Mouse (Mus musculus) C2C12 (cell line): ENCODE results near the gene Plau. TPM values are rescaled to one million over a fixed set of nuclear protein-coding genes. Genes with fewer than 3 reads are reported as not detected.

Experiments
- H3K27me3 ChIP-seq: one replicate; pipeline ENCODE4 v1.6.1; 2011; ENCODE audit not compliant: control insufficient read depth, insufficient read depth, insufficient read length
- H3K36me3 ChIP-seq: one replicate; pipeline ENCODE4 v1.6.1; 2011; ENCODE audit not compliant: control insufficient read depth, insufficient read depth
- H3K4me3 ChIP-seq: one replicate; pipeline ENCODE4 v1.5.1; 2011; ENCODE audit warnings: mild to moderate bottlenecking, control low read depth; ENCODE audit not compliant: poor library complexity, insufficient read depth, severe bottlenecking
- H3K79me2 ChIP-seq: one replicate; pipeline ENCODE4 v1.6.1; 2011; ENCODE audit not compliant: control insufficient read depth, insufficient read depth
- H3K79me3 ChIP-seq: one replicate; pipeline ENCODE4 v1.6.1; 2011; ENCODE audit warnings: low read depth, control low read depth
- H3ac ChIP-seq: one replicate; pipeline ENCODE3; 2011; ENCODE audit warnings: low read depth; ENCODE audit not compliant: control insufficient read depth, insufficient read length
- CEBPB ChIP-seq: IDR thresholded peaks from one replicate; pipeline ENCODE4 v1.6.1; 2011; ENCODE audit warnings: low read depth, mild to moderate bottlenecking, control low read depth, moderate library complexity
- CTCF ChIP-seq: IDR thresholded peaks from one replicate; pipeline ENCODE4 v1.5.1; 2011; ENCODE audit not compliant: control insufficient read depth, insufficient read depth, insufficient read length
- FOSL1 ChIP-seq: IDR thresholded peaks from one replicate; pipeline ENCODE4 v1.8.0; 2011; ENCODE audit warnings: mild to moderate bottlenecking, low read length; ENCODE audit not compliant: poor library complexity, insufficient read depth, severe bottlenecking
- MAX ChIP-seq: IDR thresholded peaks from one replicate; pipeline ENCODE4 v1.6.1; 2011; ENCODE audit warnings: mild to moderate bottlenecking, control low read depth
- MYOD1 ChIP-seq: IDR thresholded peaks from one replicate; pipeline ENCODE4 v1.6.1; 2011; ENCODE audit warnings: low read depth; ENCODE audit not compliant: control insufficient read depth, insufficient read length
- MYOG ChIP-seq: IDR thresholded peaks from one replicate; pipeline ENCODE4 v1.6.1; 2011; ENCODE audit not compliant: control insufficient read depth, insufficient read length; ENCODE audit errors: extremely low read depth
- USF1 ChIP-seq: IDR thresholded peaks from one replicate; pipeline ENCODE4 v1.6.1; 2011; ENCODE audit warnings: low read depth, mild to moderate bottlenecking, control low read depth, moderate library complexity
- polyA plus RNA-seq: library from polyadenylated mRNA; unstranded; fragments of >200 nt; fragmentation: generic; extraction: Trizol; gene quantifications from one replicate; pipeline ENCODE4 v1.2.1, GENCODE M21; 2012; ENCODE audit warnings: missing spikeins

Gene Plau
- polyA plus RNA-seq, 1 experiment = 106 TPM

- H3K79me2 ChIP-seq = peaks cover 20% of the 10 kb centered on the region
- H3K27me3 ChIP-seq = no peaks in the 10 kb centered on the region
- no peak overlapping the region for H3K4me3 ChIP-seq
- H3K79me3 ChIP-seq = peaks cover 14% of the 10 kb centered on the region
- peaks cover 6% of the 10 kb centered on the region for H3K36me3 ChIP-seq
- no peak for TF ChIP-seq MYOD1
- no peak for TF ChIP-seq MAX
- TF ChIP-seq USF1 = no peak
- TF ChIP-seq FOSL1 = no peak
- TF ChIP-seq CTCF = no peak
- no peak for TF ChIP-seq MYOG
- no peak for TF ChIP-seq CEBPB
- no peak overlapping the region for H3ac ChIP-seq
Measured at GRCm38 (mm10) chr14:20833525-20833924, 2.9 kb upstream of the Plau start.

GRCm38 (mm10) chr14:20834136-20834535 is 2.3 kb upstream of the Plau start:
- no peak overlapping the region for H3K4me3 ChIP-seq
- H3K79me2 ChIP-seq = peaks cover 26% of the 10 kb centered on the region
- peaks cover 15% of the 10 kb centered on the region for H3K79me3 ChIP-seq
- H3ac ChIP-seq = no peak overlapping the region
- H3K27me3 ChIP-seq = no peaks in the 10 kb centered on the region
- no peak for TF ChIP-seq MYOG
- peak; percentile 1 for TF ChIP-seq CEBPB
- TF ChIP-seq FOSL1 = no peak
- H3K36me3 ChIP-seq = peaks cover 12% of the 10 kb centered on the region

GRCm38 (mm10) chr14:20836905-20837376 is 481 bp downstream of the Plau start:
- H3K79me2 ChIP-seq = peaks cover 43% of the 10 kb centered on the region
- H3K27me3 ChIP-seq = no peaks in the 10 kb centered on the region
- peaks cover 15% of the 10 kb centered on the region for H3K79me3 ChIP-seq
- peaks cover 40% of the 10 kb centered on the region for H3K36me3 ChIP-seq
- TF ChIP-seq FOSL1 (no peak), MYOG (no peak), CEBPB (no peak), MAX (no peak), CTCF (no peak), MYOD1 (no peak), USF1 (no peak)
- peak overlapping the region; percentile 81 for H3ac ChIP-seq
- H3K4me3 ChIP-seq = peak overlapping the region; percentile 71

DNA sequence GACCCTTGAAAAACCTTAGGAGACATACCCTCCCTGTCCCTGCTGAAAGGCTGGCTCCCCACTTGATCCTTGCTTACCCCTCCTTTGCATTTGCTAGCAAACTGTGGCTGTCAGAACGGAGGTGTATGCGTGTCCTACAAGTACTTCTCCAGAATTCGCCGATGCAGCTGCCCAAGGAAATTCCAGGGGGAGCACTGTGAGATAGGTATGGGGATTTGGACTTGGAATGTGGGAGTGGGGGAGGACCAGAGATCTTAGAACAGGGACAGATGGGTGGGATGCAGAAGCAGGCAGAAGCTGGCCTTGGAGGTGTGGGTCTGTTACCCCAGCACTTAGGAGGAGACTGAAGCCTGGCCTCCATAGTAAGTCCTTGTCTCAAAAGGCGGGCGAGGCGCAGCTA is 1.2 kb downstream of the Plau start:
- Histone ChIP-seq H3ac (peak overlapping the region; percentile 31), H3K79me3 (peaks cover 17% of the 10 kb centered on the region), H3K4me3 (peak overlapping the region; percentile 71), H3K27me3 (no peaks in the 10 kb centered on the region), H3K36me3 (peaks cover 48% of the 10 kb centered on the region), H3K79me2 (peaks cover 43% of the 10 kb centered on the region)
- TF ChIP-seq USF1 = no peak
- no peak for TF ChIP-seq CEBPB
- TF ChIP-seq MYOG = no peak
- TF ChIP-seq FOSL1 = no peak
- no peak for TF ChIP-seq MAX
- no peak for TF ChIP-seq MYOD1
- no peak for TF ChIP-seq CTCF

DNA sequence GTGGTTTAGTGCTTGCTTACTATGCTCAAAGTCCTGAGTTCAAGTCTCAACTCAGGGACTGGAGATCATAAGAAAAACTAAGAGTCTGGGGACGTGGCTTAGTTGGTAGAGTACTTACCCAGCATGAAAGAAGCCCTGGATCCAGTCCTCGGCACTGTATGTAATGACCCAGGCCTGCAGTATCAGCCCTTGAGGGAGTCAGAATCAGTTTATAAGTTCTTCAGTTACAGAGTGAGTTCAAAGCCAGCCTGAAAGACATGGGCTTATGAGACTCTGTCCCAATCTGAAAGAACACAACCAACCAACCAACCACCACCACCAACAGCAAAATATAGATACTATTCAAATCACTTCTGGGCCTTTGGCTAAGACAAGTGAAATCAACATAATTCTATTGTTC is 5.1 kb downstream of the Plau start:
- H3K27me3 ChIP-seq = no peaks in the 10 kb centered on the region
- TF ChIP-seq MYOD1 (no peak), MYOG (no peak), CEBPB (no peak), USF1 (no peak), CTCF (no peak), FOSL1 (no peak), MAX (no peak)
- H3ac ChIP-seq = no peak overlapping the region

GRCm38 (mm10) chr14:20842629-20843028 is 6.2 kb downstream of the Plau start:
- Histone ChIP-seq H3K79me3 (peaks cover 7% of the 10 kb centered on the region), H3K79me2 (peaks cover 32% of the 10 kb centered on the region), H3K36me3 (peaks cover 60% of the 10 kb centered on the region), H3K4me3 (no peak overlapping the region), H3ac (no peak overlapping the region), H3K27me3 (no peaks in the 10 kb centered on the region)
- TF ChIP-seq CTCF = no peak
- TF ChIP-seq USF1 = no peak
- TF ChIP-seq MAX = no peak
- TF ChIP-seq FOSL1 = no peak
- no peak for TF ChIP-seq CEBPB
- TF ChIP-seq MYOD1 = no peak
- TF ChIP-seq MYOG = no peak

More for the DNA sequence above, 5.1 kb downstream of the Plau start:
- peaks cover 43% of the 10 kb centered on the region for H3K79me2 ChIP-seq
- H3K4me3 ChIP-seq = no peak overlapping the region
- peaks cover 17% of the 10 kb centered on the region for H3K79me3 ChIP-seq
- peaks cover 60% of the 10 kb centered on the region for H3K36me3 ChIP-seq
